Mouse (Mus musculus) heart, adult 18-20 months (tissue): Measurements from ENCODE around the gene Fbxw4. TPM values are rescaled to one million over a fixed set of nuclear protein-coding genes. Genes with fewer than 3 reads are reported as not detected.

ENCODE experiments used
- DNase-seq, 2 experiments: peaks; one replicate each; pipeline ENCODE4 v3.0.0; 2021 to 2022; ENCODE audit warnings: mixed read lengths in 1 of 2
- total RNA-seq, 2 experiments: library from RNA; stranded (reverse); gene quantifications; 2 replicates each; pipeline ENCODE4 v1.2.3; 2021

Gene Fbxw4
- total RNA-seq, 2 experiments from 2014 or later = 26.9 to 31.0 TPM

DNA sequence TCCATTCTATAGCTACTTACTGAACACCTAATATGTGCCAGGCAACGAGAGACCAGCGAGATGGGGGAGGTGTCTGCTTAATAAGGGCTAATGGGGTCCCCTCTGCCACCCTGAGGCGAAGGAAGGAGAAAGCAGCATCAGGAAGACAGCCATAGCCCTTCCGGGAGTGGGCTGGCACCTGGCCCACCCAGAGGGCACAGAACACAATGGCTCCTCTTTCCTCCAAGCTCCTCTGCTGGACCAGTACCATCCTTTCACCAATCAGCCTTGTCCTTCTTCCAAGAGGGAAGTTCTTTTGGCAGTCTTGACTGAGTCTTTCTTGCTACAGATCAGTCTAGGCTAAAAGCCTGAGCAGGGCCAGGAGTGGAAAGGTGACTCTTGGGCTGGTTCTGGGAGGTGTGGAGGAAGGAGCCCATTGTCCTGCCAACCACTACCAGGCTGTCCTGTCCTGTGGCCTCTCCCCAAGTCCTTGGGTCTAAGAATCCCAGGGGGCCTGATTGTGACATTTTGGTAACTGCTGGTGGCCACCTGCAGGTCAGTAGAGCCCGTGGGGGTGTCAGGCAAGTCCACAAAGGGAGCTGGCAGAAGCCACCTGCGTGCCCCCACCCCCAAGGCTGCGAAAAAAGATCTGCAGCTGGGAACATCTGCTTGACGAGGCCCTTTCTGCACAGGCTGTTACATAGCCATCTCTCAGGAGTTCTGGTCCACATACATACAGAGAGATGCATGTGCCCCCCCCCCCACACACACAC, 119.3 kb downstream of the Fbxw4 start:
- DNase-seq = no peak

DNA sequence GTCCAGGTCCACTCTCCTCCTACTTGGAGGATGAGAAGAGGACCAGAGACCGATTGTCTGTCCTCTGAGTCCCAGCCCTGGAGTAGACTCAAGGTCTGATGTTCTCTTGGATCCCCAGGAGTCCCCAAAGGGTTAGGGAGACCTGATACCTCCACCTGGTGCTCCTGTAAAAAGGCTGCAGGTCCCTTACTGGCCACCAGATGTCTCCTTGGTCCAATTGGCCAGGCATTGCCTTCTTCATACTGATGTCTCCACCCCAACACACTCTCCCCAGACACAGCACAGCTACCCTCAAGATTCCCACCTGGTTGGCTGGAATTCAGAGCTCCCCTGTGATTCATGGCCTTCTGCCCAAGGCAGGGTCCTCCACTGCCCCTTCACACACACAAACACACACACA, 122.6 kb downstream of the Fbxw4 start:
- DNase-seq = peak; percentile 42 to 67

DNA sequence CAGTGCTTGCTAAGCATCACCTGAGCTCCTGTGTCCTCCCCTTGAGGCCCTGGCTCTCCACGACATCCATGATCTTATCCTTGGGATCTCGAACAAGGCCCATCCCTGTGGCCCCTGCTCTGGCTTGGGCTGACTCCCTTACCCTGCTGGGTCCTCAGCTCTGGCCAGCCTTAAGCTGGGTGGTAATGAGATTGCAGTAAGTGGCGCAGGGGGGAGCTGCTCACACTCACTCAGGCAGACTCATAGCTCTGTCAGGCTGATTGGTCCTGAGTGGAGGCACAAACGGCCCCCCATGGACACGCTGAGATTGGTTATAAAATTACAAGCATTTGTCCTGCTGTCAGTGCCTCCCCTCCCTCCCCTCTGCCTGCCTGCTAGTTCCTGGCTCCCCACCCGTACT, 124.2 kb downstream of the Fbxw4 start:
- no peak for DNase-seq

DNA sequence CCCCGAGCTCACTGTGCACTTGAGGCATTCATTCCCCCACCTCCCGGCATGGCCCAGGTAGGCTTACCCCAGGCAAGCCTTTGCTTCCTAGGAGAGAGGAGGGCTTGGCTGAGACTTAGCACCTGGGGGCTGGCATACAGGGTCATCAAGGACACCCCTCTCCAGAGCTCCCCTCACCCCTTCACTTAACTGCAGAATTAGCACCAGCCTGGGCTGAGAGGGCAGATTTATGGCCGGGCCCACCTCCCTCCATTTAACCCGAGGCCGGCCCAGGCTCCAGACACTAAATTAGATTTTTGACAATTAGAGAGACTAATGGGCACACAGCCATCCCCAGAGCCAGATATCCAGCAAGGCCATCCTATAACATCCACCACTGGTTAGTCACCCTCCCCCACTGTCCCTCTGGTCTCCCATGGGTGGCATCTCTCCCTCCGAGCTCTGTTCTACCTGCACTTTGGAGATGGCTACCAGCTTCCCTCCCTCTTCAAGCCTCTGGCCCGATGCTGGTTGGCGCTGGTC, 124.8 kb downstream of the Fbxw4 start:
- no peak for DNase-seq

DNA sequence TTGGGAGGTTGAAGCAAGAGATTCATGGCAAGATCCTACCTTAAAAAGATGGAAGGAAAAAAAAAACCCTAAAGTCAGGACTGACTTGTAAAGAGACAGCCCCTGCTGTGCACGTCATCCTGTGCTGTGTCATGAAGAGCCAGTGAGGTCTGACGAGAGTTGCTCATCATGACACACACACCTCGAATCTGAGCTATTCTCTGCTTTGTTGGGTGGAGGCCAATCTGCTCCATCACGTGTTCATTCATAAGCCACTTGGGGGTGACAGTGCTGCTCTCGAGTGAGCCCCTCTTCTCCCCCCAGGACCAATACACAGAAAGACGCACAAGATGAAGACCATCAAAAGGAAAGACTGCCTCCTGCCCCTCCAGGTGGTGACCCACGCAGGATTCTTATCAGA, 126.5 kb downstream of the Fbxw4 start:
- no peak for DNase-seq

DNA sequence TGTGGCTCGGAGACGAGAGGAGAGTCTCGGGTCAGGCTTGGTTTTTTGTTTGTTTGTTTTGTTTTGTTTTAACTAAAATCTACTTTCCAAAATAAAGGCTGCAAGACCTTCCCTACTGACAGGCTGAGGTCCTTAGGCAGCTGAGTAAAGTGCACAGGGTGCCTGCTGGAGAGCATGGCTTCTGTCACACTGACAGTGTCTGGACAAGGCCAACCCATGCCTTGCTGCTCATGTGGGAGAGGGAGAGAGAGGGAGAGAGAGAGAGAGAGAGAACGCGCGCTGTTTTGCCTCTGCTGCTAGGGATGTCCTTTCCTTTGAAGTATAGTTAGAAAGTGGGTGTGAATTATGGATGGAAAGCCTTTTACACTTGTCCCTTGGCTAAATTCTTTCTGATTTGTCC, 128.6 kb downstream of the Fbxw4 start:
- DNase-seq = no peak

DNA sequence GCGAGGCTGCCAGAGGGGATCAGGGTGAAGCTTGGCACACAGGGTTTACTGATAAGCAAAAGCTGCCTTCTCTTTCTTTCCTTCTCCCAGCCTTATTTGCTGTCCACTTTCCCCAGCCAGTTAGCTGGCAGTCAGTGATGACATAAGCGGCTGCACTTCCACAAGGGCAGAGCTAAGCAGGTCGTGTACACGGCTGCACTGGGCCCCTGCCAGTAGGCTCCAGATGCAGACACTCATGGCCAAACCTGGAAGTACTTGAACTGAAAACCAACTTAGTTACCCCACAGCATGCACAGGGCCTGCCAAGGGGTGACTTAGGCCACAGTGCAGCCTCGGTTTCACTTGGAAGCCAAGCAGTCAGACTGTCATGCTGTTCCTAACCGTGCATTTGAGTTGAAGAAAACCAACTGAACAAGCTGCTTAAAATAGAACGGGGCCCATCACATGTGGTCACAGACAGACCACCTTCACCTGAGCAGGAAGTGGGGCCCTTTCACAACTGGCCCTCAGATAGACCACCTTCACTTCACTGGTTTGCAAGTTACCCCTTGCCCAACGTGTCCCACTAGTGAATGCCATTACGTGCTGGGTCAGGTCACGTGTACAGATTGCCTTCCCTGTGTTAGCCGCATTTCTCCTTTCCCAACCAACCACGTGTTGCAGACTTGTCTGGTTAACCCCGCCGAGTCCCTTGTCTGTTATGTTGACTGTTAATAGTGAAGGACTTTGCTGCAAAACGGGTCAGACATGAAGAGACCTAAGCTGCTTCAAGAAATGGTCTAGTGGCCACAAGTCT, 129.7 kb downstream of the Fbxw4 start:
- DNase-seq = peak; percentile 48 to 54

DNA sequence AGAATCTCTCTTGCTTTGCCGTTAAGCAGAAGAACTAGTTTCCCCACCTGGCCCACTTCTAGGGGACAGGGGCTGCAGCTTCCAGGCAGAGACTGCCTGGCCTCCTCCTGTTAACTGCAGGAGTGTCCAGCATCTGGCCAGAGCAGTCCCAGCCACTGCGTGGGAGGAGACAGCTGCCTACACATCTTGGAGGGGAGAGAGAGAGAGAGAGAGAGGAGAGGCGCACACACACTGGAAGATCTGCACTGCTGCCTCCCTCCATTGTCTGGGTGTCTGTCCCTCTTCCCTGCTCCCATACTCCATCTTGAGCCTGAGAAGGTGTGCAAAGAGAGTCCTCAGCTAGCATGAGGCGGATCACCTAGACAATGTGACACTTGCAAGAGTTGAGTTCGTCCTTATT, 130.8 kb downstream of the Fbxw4 start:
- no peak for DNase-seq

Other genes starting within 250 kb of the Fbxw4 start
- 10 to 100 TPM; 10.3 to 10.4 TPM for gene Poll, start 99.8 kb downstream of the Fbxw4 start, total RNA-seq
- 10 to 100 TPM; 19.8 to 19.9 TPM for gene Gm17018, start 99.7 kb downstream of the Fbxw4 start, total RNA-seq
- not detected for gene Fgf8, start 82.6 kb upstream of the Fbxw4 start, total RNA-seq
- 10 to 100 TPM; 17.5 to 18.3 TPM for gene Npm3, start 89.3 kb upstream of the Fbxw4 start, total RNA-seq
- 10 to 100 TPM; 72.5 to 76.3 TPM for gene Mgea5, start 123.5 kb upstream of the Fbxw4 start, total RNA-seq
- gene Kcnip2, start 155.7 kb upstream of the Fbxw4 start, total RNA-seq = 100 to 1,000 TPM; 176 to 206 TPM